Mouse (Mus musculus) liver, embryonic 15.5 days (tissue): ENCODE results near the gene Wdr26. TPM values are rescaled to one million over a fixed set of nuclear protein-coding genes. Genes with fewer than 3 reads are reported as not detected.

Experiments used
- ATAC-seq: fragments of 200-750 bp; cut with Nextera tagmentation; 2 replicates; pipeline ENCODE4 v1.8.0; 2017; ENCODE audit warnings: moderate number of reproducible peaks, mild to moderate bottlenecking, moderate library complexity; ENCODE audit not compliant: insufficient read depth
- H3K27ac ChIP-seq: fragments of 300-500 bp; sonication (generic); replicated peaks from 2 replicates; pipeline ENCODE4 v1.5.1; 2015; ENCODE audit warnings: mild to moderate bottlenecking, inconsistent platforms
- H3K27me3 ChIP-seq: fragments of 300-500 bp; sonication (generic); 2 replicates; pipeline ENCODE4 v1.6.1; 2015; ENCODE audit warnings: mild to moderate bottlenecking, inconsistent platforms
- H3K36me3 ChIP-seq: fragments of 300-500 bp; sonication (generic); replicated peaks from 2 replicates; pipeline ENCODE4 v1.6.1; 2015; ENCODE audit warnings: moderate library complexity, mild to moderate bottlenecking, inconsistent platforms
- H3K4me1 ChIP-seq: fragments of 300-500 bp; sonication (generic); replicated peaks from 2 replicates; pipeline ENCODE4 v1.6.1; 2015; ENCODE audit warnings: inconsistent platforms
- H3K4me2 ChIP-seq: fragments of 300-500 bp; sonication (generic); 2 replicates; pipeline ENCODE4 v1.6.1; 2015; ENCODE audit warnings: moderate library complexity, mild to moderate bottlenecking, inconsistent platforms
- H3K4me3 ChIP-seq: fragments of 300-500 bp; sonication (generic); replicated peaks from 2 replicates; pipeline ENCODE4 v1.5.1; 2015; ENCODE audit warnings: mild to moderate bottlenecking, inconsistent platforms
- H3K9ac ChIP-seq: fragments of 300-500 bp; sonication (generic); 2 replicates; pipeline ENCODE4 v1.6.1; 2015; ENCODE audit warnings: moderate library complexity, mild to moderate bottlenecking, inconsistent platforms
- H3K9me3 ChIP-seq: fragments of 300-500 bp; sonication (generic); replicated peaks from 2 replicates; pipeline ENCODE4 v1.6.1; 2016; ENCODE audit warnings: inconsistent platforms
- WGBS: fragments of 180-500 bp; shearing (Covaris S2); methylation state at CpG from one replicate; pipeline ENCODE4 v1.1.7; 2015; ENCODE audit warnings: mixed read lengths; ENCODE audit not compliant: insufficient replicate concordance; 5-methylcytosine and 5-hydroxymethylcytosine counted together
- polyA plus RNA-seq: library from polyadenylated mRNA; unstranded; fragments of >200 nt; fragmentation: Nextera tagmentation; extraction: Ambion mirVana; gene quantifications from 2 replicates; pipeline ENCODE4 v1.2.1, GENCODE M21; 2015

Wdr26 gene
- polyA plus RNA-seq = 40.8 and 45.0 TPM in 2 replicates

- Histone ChIP-seq H3K9me3 (no peaks in the 10 kb centered on the region), H3K4me3 (peak within 1 kb of the TSS; percentile 84), H3K36me3 (peaks cover 25% of the 10 kb centered on the region), H3K4me1 (peaks cover 62% of the 10 kb centered on the region), H3K27me3 (no peaks in the 10 kb centered on the region), H3K4me2 (peak within 1 kb of the TSS; percentile 91), H3K9ac (peak within 1 kb of the TSS; percentile 100), H3K27ac (peak within 1 kb of the TSS; percentile 99)
- WGBS = 1% methylated on average over 46 of the region's 54 CpGs
- ATAC-seq = peak; percentile 76
These were observed at the start of gene Wdr26 for GRCm38 (mm10) chr1:181211920-181212633. Wdr26 (minus strand) TSS chr1:181212001.

GRCm38 (mm10) chr1:181260949-181261696 lies 49.3 kb upstream of the Wdr26 start:
- H3K27me3 ChIP-seq = no peaks in the 10 kb centered on the region
- peaks cover 66% of the 10 kb centered on the region for H3K4me1 ChIP-seq
- peak overlapping the region; percentile 53 for H3K4me2 ChIP-seq
- WGBS = 27% methylated on average over 8 of the region's 8 CpGs
- no peaks in the 10 kb centered on the region for H3K9me3 ChIP-seq
- H3K27ac ChIP-seq = peak overlapping the region; percentile 100
- peak overlapping the region; percentile 55 for H3K9ac ChIP-seq
- H3K4me3 ChIP-seq = 0 out of 2 replicates have a peak overlapping the region, but pooled peaks have one; percentile 3
- peak; percentile 13 for ATAC-seq
- no peaks in the 10 kb centered on the region for H3K36me3 ChIP-seq

- H3K4me2 ChIP-seq = peak overlapping the region; percentile 53
- peak overlapping the region; percentile 55 for H3K9ac ChIP-seq
- H3K27me3 ChIP-seq = no peaks in the 10 kb centered on the region
- WGBS = 82% methylated on average over 10 of the region's 10 CpGs
- 0 out of 2 replicates have a peak overlapping the region, but pooled peaks have one; percentile 3 for H3K4me3 ChIP-seq
- peaks cover 73% of the 10 kb centered on the region for H3K4me1 ChIP-seq
- H3K27ac ChIP-seq = peak overlapping the region; percentile 100
- ATAC-seq = no peak
- no peaks in the 10 kb centered on the region for H3K36me3 ChIP-seq
- no peaks in the 10 kb centered on the region for H3K9me3 ChIP-seq
These were observed 48.6 kb upstream of the Wdr26 start for GRCm38 (mm10) chr1:181260422-181260821.

GRCm38 (mm10) chr1:181259626-181260410 lies 48.0 kb upstream of the Wdr26 start:
- WGBS = 51% methylated on average over 11 of the region's 11 CpGs
- H3K4me1 ChIP-seq = peaks cover 79% of the 10 kb centered on the region
- H3K9ac ChIP-seq = peak overlapping the region; percentile 55
- ATAC-seq = no peak
- no peak overlapping the region for H3K4me3 ChIP-seq
- H3K27me3 ChIP-seq = no peaks in the 10 kb centered on the region
- peak overlapping the region; percentile 100 for H3K27ac ChIP-seq
- no peak overlapping the region for H3K4me2 ChIP-seq
- H3K9me3 ChIP-seq = no peaks in the 10 kb centered on the region
- H3K36me3 ChIP-seq = no peaks in the 10 kb centered on the region

- Histone ChIP-seq H3K36me3 (no peaks in the 10 kb centered on the region), H3K27me3 (no peaks in the 10 kb centered on the region), H3K4me2 (no peak overlapping the region), H3K4me1 (peaks cover 86% of the 10 kb centered on the region), H3K9me3 (no peaks in the 10 kb centered on the region), H3K27ac (peak overlapping the region; percentile 100), H3K4me3 (no peak overlapping the region), H3K9ac (peak overlapping the region; percentile 50; the same call in 1 of the 2 replicates)
- no peak for ATAC-seq
- 67% methylated on average over 5 of the region's 5 CpGs for WGBS
These were observed 47.3 kb upstream of the Wdr26 start for GRCm38 (mm10) chr1:181259056-181259455.

- Histone ChIP-seq H3K27ac (peak overlapping the region; percentile 100), H3K4me2 (peak overlapping the region; percentile 92; the same call in 1 of the 2 replicates), H3K9ac (peak overlapping the region; percentile 50), H3K4me1 (peaks cover 90% of the 10 kb centered on the region), H3K4me3 (no peak overlapping the region), H3K36me3 (no peaks in the 10 kb centered on the region), H3K27me3 (no peaks in the 10 kb centered on the region), H3K9me3 (no peaks in the 10 kb centered on the region)
- no peak for ATAC-seq
- WGBS = 75% methylated on average over 5 of the region's 5 CpGs
These were observed 46.8 kb upstream of the Wdr26 start for GRCm38 (mm10) chr1:181258616-181259015.

- Histone ChIP-seq H3K4me3 (peak overlapping the region; percentile 61), H3K27ac (peak overlapping the region; percentile 100), H3K27me3 (no peaks in the 10 kb centered on the region), H3K9ac (peak overlapping the region; percentile 50), H3K9me3 (no peaks in the 10 kb centered on the region), H3K36me3 (no peaks in the 10 kb centered on the region), H3K4me2 (peak overlapping the region; percentile 92), H3K4me1 (peaks cover 92% of the 10 kb centered on the region)
- WGBS = 48% methylated on average over 20 of the region's 20 CpGs
- peak; percentile 2 for ATAC-seq
These were observed 46.1 kb upstream of the Wdr26 start for GRCm38 (mm10) chr1:181257585-181258555.

GRCm38 (mm10) chr1:181256689-181257584 lies 45.1 kb upstream of the Wdr26 start:
- peak overlapping the region; percentile 88 for H3K9ac ChIP-seq
- peaks cover 88% of the 10 kb centered on the region for H3K4me1 ChIP-seq
- H3K4me3 ChIP-seq = peak overlapping the region; percentile 61
- H3K36me3 ChIP-seq = no peaks in the 10 kb centered on the region
- 3% methylated on average over 36 of the region's 36 CpGs for WGBS
- peak overlapping the region; percentile 100 for H3K27ac ChIP-seq
- peak overlapping the region; percentile 92 for H3K4me2 ChIP-seq
- no peaks in the 10 kb centered on the region for H3K9me3 ChIP-seq
- H3K27me3 ChIP-seq = no peaks in the 10 kb centered on the region
- ATAC-seq = peak; percentile 89

- Histone ChIP-seq H3K27ac (peak overlapping the region; percentile 100), H3K4me2 (peak overlapping the region; percentile 92), H3K4me3 (peak overlapping the region; percentile 61), H3K9ac (peak overlapping the region; percentile 88), H3K9me3 (no peaks in the 10 kb centered on the region), H3K27me3 (no peaks in the 10 kb centered on the region), H3K36me3 (no peaks in the 10 kb centered on the region), H3K4me1 (peaks cover 80% of the 10 kb centered on the region)
- peak; percentile 4 for ATAC-seq
- 1% methylated on average over 20 of the region's 20 CpGs for WGBS
These were observed 44.3 kb upstream of the Wdr26 start for GRCm38 (mm10) chr1:181255891-181256688.
